Mouse (Mus musculus) liver, embryonic 14.5 days (tissue): ENCODE results near the gene Tnfrsf4.

ENCODE experiments used
- CTCF ChIP-seq: IDR thresholded peaks from 2 replicates; pipeline ENCODE4 v1.5.1; 2016; ENCODE audit warnings: antibody characterized with exemption, low read depth, control low read depth
- EP300 ChIP-seq: IDR thresholded peaks from 2 replicates; pipeline ENCODE4 v1.6.1; 2016; ENCODE audit warnings: antibody characterized with exemption, low read depth

DNA sequence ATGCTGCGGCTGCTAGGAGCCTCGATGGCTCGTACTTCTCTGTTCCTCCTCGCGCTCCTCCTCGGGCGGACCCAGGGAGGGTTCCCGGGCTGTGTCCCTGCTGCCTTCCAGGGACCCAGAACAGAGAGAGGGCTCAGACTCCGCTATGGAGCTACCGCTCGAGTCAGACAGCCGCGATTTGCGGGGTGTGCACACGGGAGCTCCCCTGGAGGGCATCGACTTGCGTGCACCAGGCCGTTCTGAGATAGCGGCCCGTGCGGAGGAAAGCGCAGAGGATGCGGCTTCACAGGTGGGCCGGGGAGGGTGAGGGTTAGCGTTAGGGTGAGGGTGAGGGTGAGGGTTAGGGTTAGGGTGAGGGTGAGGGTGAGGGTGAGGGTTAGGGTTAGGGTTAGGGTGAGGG lies 21.3 kb downstream of the Tnfrsf4 start:
- TF ChIP-seq CTCF (no peak), EP300 (no peak)
